Mouse (Mus musculus) myocyte (in vitro differentiated cells): ENCODE measurements around the gene Tra2b. TPM values are rescaled to one million over a fixed set of nuclear protein-coding genes. Genes with fewer than 3 reads are reported as not detected.
"Not testable (repeated sequence)": the region's sequence is repeated elsewhere in the genome, so short reads cannot be mapped to it uniquely, and the experiment has no call there.

Experiments
- H3K27me3 ChIP-seq: one replicate; pipeline ENCODE4 v1.6.1; 2011; ENCODE audit not compliant: control insufficient read depth, insufficient read depth, insufficient read length
- H3K36me3 ChIP-seq: one replicate; pipeline ENCODE4 v1.6.1; 2011; ENCODE audit not compliant: control insufficient read depth, insufficient read depth
- H3K4me2 ChIP-seq: one replicate; pipeline ENCODE4 v1.6.1; 2011; ENCODE audit warnings: low read depth, control low read depth
- H3K4me3 ChIP-seq: one replicate; pipeline ENCODE4 v1.5.1; 2011; ENCODE audit warnings: mild to moderate bottlenecking, control low read depth, moderate library complexity
- H3K79me2 ChIP-seq: one replicate; pipeline ENCODE4 v1.6.1; 2011; ENCODE audit not compliant: control insufficient read depth, insufficient read depth
- H3ac ChIP-seq: one replicate; pipeline ENCODE4 v1.6.1; 2011; ENCODE audit not compliant: control insufficient read depth, insufficient read length
- CEBPB ChIP-seq: IDR thresholded peaks from 2 replicates; pipeline ENCODE4 v1.6.1; 2011; ENCODE audit warnings: mild to moderate bottlenecking, moderate library complexity; ENCODE audit not compliant: poor library complexity, insufficient read depth, severe bottlenecking
- E2F4 ChIP-seq: IDR thresholded peaks from one replicate; pipeline ENCODE4 v1.6.1; 2011; ENCODE audit warnings: mild to moderate bottlenecking, control low read depth, moderate library complexity; ENCODE audit not compliant: insufficient read depth
- MAX ChIP-seq: IDR thresholded peaks from one replicate; pipeline ENCODE4 v1.6.1; 2011; ENCODE audit warnings: low read depth, mild to moderate bottlenecking, control low read depth
- MYOD1 ChIP-seq, 3 experiments: IDR thresholded peaks; one replicate each; pipeline ENCODE4 v1.6.1; 2011; ENCODE audit warnings: control low read depth in 2 of 3, low read depth in 2 of 3, mild to moderate bottlenecking in 2 of 3, moderate library complexity in 1 of 3; ENCODE audit not compliant: insufficient read length in 2 of 3, control insufficient read depth in 1 of 3
- MYOG ChIP-seq, 3 experiments: IDR thresholded peaks; one replicate each; pipeline ENCODE4 v1.6.1; 2011; ENCODE audit warnings: control low read depth in 2 of 3, low read depth in 2 of 3, mild to moderate bottlenecking in 2 of 3; ENCODE audit not compliant: insufficient read length in 2 of 3, control insufficient read depth in 1 of 3, insufficient read depth in 1 of 3
- POLR2A ChIP-seq: IDR thresholded peaks from one replicate; pipeline ENCODE4 v1.6.1; 2011; ENCODE audit warnings: low read depth, mild to moderate bottlenecking, control low read depth, moderate library complexity; ENCODE audit not compliant: insufficient read length
- POLR2AphosphoS2 ChIP-seq: IDR thresholded peaks from one replicate; pipeline ENCODE4 v1.6.1; 2011; ENCODE audit warnings: low read depth, control low read depth; ENCODE audit not compliant: insufficient read length
- REST ChIP-seq: IDR thresholded peaks from one replicate; pipeline ENCODE4 v1.6.1; 2011; ENCODE audit warnings: mild to moderate bottlenecking, control low read depth, moderate library complexity; ENCODE audit not compliant: insufficient read depth, insufficient read length
- SRF ChIP-seq: IDR thresholded peaks from one replicate; pipeline ENCODE4 v1.6.1; 2011; ENCODE audit warnings: low read depth; ENCODE audit not compliant: control insufficient read depth, insufficient read length
- TCF12 ChIP-seq: IDR thresholded peaks from one replicate; pipeline ENCODE4 v1.6.1; 2011; ENCODE audit warnings: mild to moderate bottlenecking, control low read depth; ENCODE audit not compliant: poor library complexity, insufficient read depth, severe bottlenecking
- TCF3 ChIP-seq: IDR thresholded peaks from one replicate; pipeline ENCODE4 v1.6.1; 2011; ENCODE audit warnings: low read depth, control low read depth; ENCODE audit not compliant: insufficient read length
- USF1 ChIP-seq: IDR thresholded peaks from one replicate; pipeline ENCODE4 v1.6.1; 2011; ENCODE audit warnings: low read depth, mild to moderate bottlenecking, control low read depth, moderate library complexity
- polyA plus RNA-seq: library from polyadenylated mRNA; unstranded; fragments of >200 nt; fragmentation: generic; extraction: Trizol; gene quantifications from one replicate; pipeline ENCODE4 v1.2.1, GENCODE M21; 2012; ENCODE audit warnings: missing spikeins

Tra2b gene
- polyA plus RNA-seq, 1 experiment = 41.2 TPM

DNA sequence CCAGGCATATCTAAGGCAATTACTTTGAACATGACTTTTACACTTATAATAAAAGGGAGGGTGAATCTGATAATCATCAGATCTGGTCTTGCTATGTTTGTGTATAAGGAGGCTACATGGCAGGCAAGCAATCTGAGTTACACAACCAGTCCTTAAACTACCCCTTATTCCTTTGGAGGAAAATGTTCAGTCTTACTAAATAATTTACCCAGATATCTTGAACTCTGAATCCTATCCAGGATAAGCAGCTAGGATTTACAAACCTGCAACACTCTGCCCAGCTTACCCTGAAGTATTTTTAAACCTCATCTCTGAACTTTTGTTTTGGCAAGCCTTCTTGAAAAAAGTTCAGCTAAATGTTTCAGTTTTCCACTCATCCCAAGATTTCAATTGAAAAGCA, 2.7 kb downstream of the Tra2b start:
- no peaks in the 10 kb centered on the region for H3K27me3 ChIP-seq
- H3K4me2 ChIP-seq = peak overlapping the region; percentile 96
- no peak overlapping the region for H3ac ChIP-seq
- no peak for TF ChIP-seq MYOD1 (IDR thresholded peaks at IDR 0.05; ENCODE audit: control insufficient read depth in 1 of 3, insufficient read length in 2 of 3, low read depth in 2 of 3)
- TF ChIP-seq TCF3 = no peak
- no peak for TF ChIP-seq POLR2A
- no peak for TF ChIP-seq USF1
- no peak for TF ChIP-seq CEBPB
- no peak for TF ChIP-seq MAX
- TF ChIP-seq TCF12 = no peak
- TF ChIP-seq MYOG (IDR thresholded peaks at IDR 0.05; ENCODE audit: control insufficient read depth in 1 of 3, insufficient read depth in 1 of 3, insufficient read length in 2 of 3, low read depth in 2 of 3) = no peak
- TF ChIP-seq E2F4 = no peak
- TF ChIP-seq POLR2AphosphoS2 = no peak
- H3K36me3 ChIP-seq = no peaks in the 10 kb centered on the region
- H3K79me2 ChIP-seq = peaks cover 79% of the 10 kb centered on the region
- H3K4me3 ChIP-seq = peak overlapping the region; percentile 95

DNA sequence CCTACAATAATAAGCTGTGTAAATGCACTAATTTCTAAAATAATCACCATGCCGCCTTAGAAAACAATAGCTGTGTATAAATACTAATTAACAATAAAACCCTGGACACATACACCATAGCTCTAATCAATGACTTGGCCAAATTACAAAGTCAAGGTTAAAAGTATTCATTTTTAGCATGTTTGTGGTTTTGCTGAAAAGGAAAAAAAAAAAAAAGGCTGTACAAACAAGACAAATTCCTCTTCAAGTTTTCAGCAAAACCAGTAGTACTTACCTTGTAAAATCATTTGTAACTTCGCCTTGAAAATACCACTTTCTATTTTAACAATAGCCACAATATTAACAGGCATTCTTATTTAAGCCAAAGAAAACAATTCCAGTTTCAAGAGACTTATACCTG, 4.2 kb downstream of the Tra2b start:
- Histone ChIP-seq H3K4me2 (peak overlapping the region; percentile 32), H3ac (no peak overlapping the region), H3K27me3 (no peaks in the 10 kb centered on the region), H3K36me3 (no peaks in the 10 kb centered on the region), H3K4me3 (no peak overlapping the region), H3K79me2 (peaks cover 92% of the 10 kb centered on the region)
- TF ChIP-seq MYOD1 (IDR thresholded peaks at IDR 0.05; ENCODE audit: control insufficient read depth in 1 of 3, insufficient read length in 2 of 3, low read depth in 2 of 3) (no peak), MYOG (IDR thresholded peaks at IDR 0.05; ENCODE audit: control insufficient read depth in 1 of 3, insufficient read depth in 1 of 3, insufficient read length in 2 of 3, low read depth in 2 of 3) (no peak), POLR2AphosphoS2 (no peak), POLR2A (no peak), CEBPB (no peak), TCF3 (no peak), MAX (no peak), USF1 (no peak), REST (no peak)

DNA sequence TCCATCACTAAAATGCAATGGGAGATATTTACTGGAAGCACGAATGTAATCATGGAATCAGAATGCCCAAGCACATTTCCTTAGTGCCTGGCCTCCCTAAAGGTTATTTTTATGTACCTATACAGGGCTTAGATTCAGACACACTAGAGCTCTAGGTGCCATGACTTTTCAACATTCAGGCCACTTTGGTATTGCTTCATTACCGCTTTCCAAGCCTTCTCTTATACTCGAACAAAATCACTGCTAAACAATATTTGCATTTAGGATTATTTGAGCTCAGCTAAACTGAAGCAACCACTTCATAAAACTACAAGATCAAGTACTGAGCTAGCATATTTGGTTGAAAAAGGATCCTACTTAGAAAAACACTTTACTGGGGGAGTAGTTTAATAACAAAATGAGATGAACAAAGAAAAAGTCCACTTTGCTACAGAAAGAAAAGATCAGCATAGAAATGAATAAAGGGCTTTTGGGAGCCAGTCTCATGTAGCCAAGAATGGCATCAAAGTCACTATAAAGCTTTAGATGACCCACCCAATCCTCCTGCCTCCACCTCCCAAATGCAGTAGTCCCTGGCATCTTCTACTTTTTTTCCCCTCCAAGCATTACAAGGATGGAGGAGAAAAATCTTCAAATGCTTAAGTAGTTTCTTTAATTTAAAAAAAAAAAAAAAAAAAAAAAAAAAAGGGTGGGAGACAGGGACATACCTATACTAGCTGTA, 5.2 kb downstream of the Tra2b start:
- Histone ChIP-seq H3K27me3 (no peaks in the 10 kb centered on the region), H3ac (no peak overlapping the region), H3K79me2 (peaks cover 100% of the 10 kb centered on the region), H3K4me3 (no peak overlapping the region), H3K36me3 (no peaks in the 10 kb centered on the region), H3K4me2 (peak overlapping the region; percentile 22)
- no peak for TF ChIP-seq SRF
- no peak for TF ChIP-seq REST
- no peak for TF ChIP-seq POLR2A
- TF ChIP-seq TCF3 = no peak

DNA sequence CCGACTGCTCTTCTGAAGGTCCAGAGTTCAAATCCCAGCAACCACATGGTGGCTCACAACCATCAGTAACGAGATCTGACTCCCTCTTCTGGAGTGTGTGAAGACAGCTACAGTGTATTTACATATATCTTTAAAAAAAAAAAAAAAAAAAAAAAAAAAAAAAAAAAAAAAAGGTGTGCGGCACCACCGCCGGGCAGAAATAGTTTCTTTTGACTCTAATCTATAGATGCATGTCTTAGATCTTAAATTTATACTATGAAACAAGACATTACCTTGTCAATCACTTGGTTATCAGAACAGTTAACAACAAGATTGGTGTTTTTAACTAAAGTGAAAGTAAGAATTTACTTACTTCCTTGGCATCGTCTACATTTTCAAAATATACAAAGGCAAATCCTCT, 13.6 kb downstream of the Tra2b start:
- Histone ChIP-seq H3K79me2 (peaks cover 82% of the 10 kb centered on the region), H3K36me3 (peaks cover 61% of the 10 kb centered on the region)
- H3ac ChIP-seq, H3K4me2 ChIP-seq, H3K27me3 ChIP-seq, H3K4me3 ChIP-seq: not testable (repeated sequence)

DNA sequence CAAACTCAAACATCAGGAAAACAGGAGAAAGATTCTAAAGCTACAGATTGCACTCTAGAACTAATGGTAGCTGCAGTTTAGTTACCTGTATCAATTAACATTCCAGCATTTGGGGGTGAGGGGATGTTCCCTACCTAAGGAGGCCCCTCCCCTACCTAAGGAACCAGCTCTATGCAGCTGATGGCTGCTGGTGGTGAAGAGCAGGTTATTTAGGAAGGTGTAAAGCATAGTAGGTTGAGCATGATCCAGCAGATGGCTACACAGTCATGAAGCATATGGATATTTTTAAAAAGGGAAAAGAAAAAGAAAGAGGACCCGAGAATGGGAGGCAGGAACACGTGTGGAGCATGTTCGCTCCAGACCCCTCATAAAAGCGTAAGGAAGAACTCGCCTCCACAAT, 15.5 kb downstream of the Tra2b start:
- no peak for TF ChIP-seq MAX
- TF ChIP-seq TCF12 = no peak
- TF ChIP-seq TCF3 = no peak
- no peak for TF ChIP-seq MYOG (IDR thresholded peaks at IDR 0.05; ENCODE audit: control insufficient read depth in 1 of 3, insufficient read depth in 1 of 3, insufficient read length in 2 of 3, low read depth in 2 of 3)
- no peak for TF ChIP-seq SRF
- no peak for TF ChIP-seq POLR2A
- TF ChIP-seq E2F4 = no peak
- TF ChIP-seq CEBPB = no peak
- no peak for TF ChIP-seq MYOD1 (IDR thresholded peaks at IDR 0.05; ENCODE audit: control insufficient read depth in 1 of 3, insufficient read length in 2 of 3, low read depth in 2 of 3)
- TF ChIP-seq REST = no peak
- TF ChIP-seq USF1 = no peak
- no peak for TF ChIP-seq POLR2AphosphoS2
- Histone ChIP-seq H3K27me3 (no peaks in the 10 kb centered on the region), H3K4me2 (no peak overlapping the region), H3ac (no peak overlapping the region), H3K79me2 (peaks cover 62% of the 10 kb centered on the region), H3K4me3 (no peak overlapping the region), H3K36me3 (peaks cover 70% of the 10 kb centered on the region)
